Mouse (Mus musculus): Measurements from ENCODE around the gene Nxph1. TPM values are rescaled to one million over a fixed set of nuclear protein-coding genes. Genes with fewer than 3 reads are reported as not detected.

Gene Nxph1
- polyA plus RNA-seq, 1 experiment from 2014 or later, result 40.1 TPM

GRCm38 (mm10) chr6:9069913-9070312 is 121.7 kb downstream of the Nxph1 start:
- Histone ChIP-seq H3K36me3 (no peaks in the 10 kb centered on the region), H3K4me1 (no peaks in the 10 kb centered on the region), H3K9me3 (no peaks in the 10 kb centered on the region), H3K4me3 (no peak overlapping the region), H3K9ac (replicated peaks) (no peak overlapping the region), H3K27me3 (no peaks in the 10 kb centered on the region), H3K27ac (replicated peaks) (no peak overlapping the region), H3K4me2 (replicated peaks) (no peak overlapping the region)
- ATAC-seq (replicated peaks), result no peak
- 59% methylated on average over 7 of the region's 7 CpGs for WGBS

GRCm38 (mm10) chr6:9076463-9076862 is 128.2 kb downstream of the Nxph1 start:
- no peak overlapping the region for H3K9ac ChIP-seq (replicated peaks)
- no peak for ATAC-seq (replicated peaks)

GRCm38 (mm10) chr6:9077793-9078689 is 129.8 kb downstream of the Nxph1 start:
- ATAC-seq (replicated peaks), result peak; percentile 93
- H3K27ac ChIP-seq (replicated peaks), result no peak overlapping the region
- peaks cover 7% of the 10 kb centered on the region; the same call in 1 of the 2 replicates for H3K4me1 ChIP-seq
- H3K9ac ChIP-seq (replicated peaks), result no peak overlapping the region
- H3K9me3 ChIP-seq, result no peaks in the 10 kb centered on the region
- H3K27me3 ChIP-seq, result no peaks in the 10 kb centered on the region
- H3K4me3 ChIP-seq, result no peak overlapping the region
- H3K36me3 ChIP-seq, result no peaks in the 10 kb centered on the region
- WGBS, result 62% methylated on average over 4 of the region's 4 CpGs
- H3K4me2 ChIP-seq (replicated peaks), result no peak overlapping the region

More at GRCm38 (mm10) chr6:9076463-9076862, 128.2 kb downstream of the Nxph1 start:
- Histone ChIP-seq H3K27me3 (no peaks in the 10 kb centered on the region), H3K4me1 (peaks cover 7% of the 10 kb centered on the region; the same call in 1 of the 2 replicates), H3K4me3 (no peak overlapping the region), H3K9me3 (no peaks in the 10 kb centered on the region), H3K36me3 (no peaks in the 10 kb centered on the region), H3K4me2 (replicated peaks) (no peak overlapping the region), H3K27ac (replicated peaks) (no peak overlapping the region)
- WGBS, result 50% methylated on average over 2 of the region's 2 CpGs

- H3K4me3 ChIP-seq, result no peak overlapping the region
- no peaks in the 10 kb centered on the region for H3K36me3 ChIP-seq
- H3K27ac ChIP-seq (replicated peaks), result no peak overlapping the region
- H3K9me3 ChIP-seq, result no peaks in the 10 kb centered on the region
- H3K9ac ChIP-seq (replicated peaks), result no peak overlapping the region
- no peaks in the 10 kb centered on the region for H3K27me3 ChIP-seq
- no peaks in the 10 kb centered on the region for H3K4me1 ChIP-seq
- ATAC-seq (replicated peaks), result no peak
- 71% methylated on average over 3 of the region's 3 CpGs for WGBS
- H3K4me2 ChIP-seq (replicated peaks), result no peak overlapping the region
These were observed 135.6 kb downstream of the Nxph1 start for GRCm38 (mm10) chr6:9083851-9084250.

- no peaks in the 10 kb centered on the region for H3K9me3 ChIP-seq
- H3K27me3 ChIP-seq, result no peaks in the 10 kb centered on the region
- no peak overlapping the region for H3K4me2 ChIP-seq (replicated peaks)
- H3K36me3 ChIP-seq, result no peaks in the 10 kb centered on the region
- ATAC-seq (replicated peaks), result peak; percentile 55; the same call in 1 of the 2 replicates
- H3K27ac ChIP-seq (replicated peaks), result no peak overlapping the region
- 58% methylated on average over 2 of the region's 2 CpGs for WGBS
- no peak overlapping the region for H3K4me3 ChIP-seq
- no peak overlapping the region for H3K9ac ChIP-seq (replicated peaks)
- no peaks in the 10 kb centered on the region for H3K4me1 ChIP-seq
These were observed 149.1 kb downstream of the Nxph1 start for GRCm38 (mm10) chr6:9097345-9097744.

- Histone ChIP-seq H3K27ac (replicated peaks) (no peak overlapping the region), H3K27me3 (no peaks in the 10 kb centered on the region), H3K4me2 (replicated peaks) (no peak overlapping the region), H3K9ac (replicated peaks) (no peak overlapping the region), H3K4me3 (no peak overlapping the region), H3K9me3 (no peaks in the 10 kb centered on the region), H3K4me1 (no peaks in the 10 kb centered on the region), H3K36me3 (no peaks in the 10 kb centered on the region)
- no peak for ATAC-seq (replicated peaks)
These were observed 159.1 kb downstream of the Nxph1 start for GRCm38 (mm10) chr6:9107366-9107765.

GRCm38 (mm10) chr6:9119136-9119535 is 170.9 kb downstream of the Nxph1 start:
- Histone ChIP-seq H3K4me3 (no peak overlapping the region), H3K27ac (replicated peaks) (no peak overlapping the region), H3K9me3 (no peaks in the 10 kb centered on the region), H3K36me3 (no peaks in the 10 kb centered on the region), H3K4me1 (peaks cover 4% of the 10 kb centered on the region; the same call in 1 of the 2 replicates), H3K9ac (replicated peaks) (no peak overlapping the region), H3K27me3 (no peaks in the 10 kb centered on the region), H3K4me2 (replicated peaks) (no peak overlapping the region)
- no peak for ATAC-seq (replicated peaks)
- WGBS, result 90% methylated on average over 2 of the region's 2 CpGs

- Histone ChIP-seq H3K27ac (replicated peaks) (no peak overlapping the region; the same call in 1 of the 2 replicates), H3K27me3 (no peaks in the 10 kb centered on the region), H3K4me1 (peaks cover 4% of the 10 kb centered on the region; the same call in 1 of the 2 replicates), H3K4me2 (replicated peaks) (no peak overlapping the region), H3K4me3 (no peak overlapping the region), H3K9me3 (no peaks in the 10 kb centered on the region), H3K9ac (replicated peaks) (no peak overlapping the region), H3K36me3 (no peaks in the 10 kb centered on the region)
- ATAC-seq (replicated peaks), result no peak
- WGBS, result 77% methylated on average over 12 of the region's 12 CpGs
These were observed 176.2 kb downstream of the Nxph1 start for GRCm38 (mm10) chr6:9124321-9124914.

- H3K4me2 ChIP-seq (replicated peaks), result no peak overlapping the region
- H3K9ac ChIP-seq (replicated peaks), result no peak overlapping the region
- 49% methylated on average over 3 of the region's 3 CpGs for WGBS
- H3K4me3 ChIP-seq, result no peak overlapping the region
- ATAC-seq (replicated peaks), result no peak; the same call in 1 of the 2 replicates
- 0 out of 2 replicates have a peak overlapping the region, but pooled peaks have one; percentile 0 for H3K27ac ChIP-seq (replicated peaks)
- H3K27me3 ChIP-seq, result no peaks in the 10 kb centered on the region
- no peaks in the 10 kb centered on the region for H3K9me3 ChIP-seq
- H3K4me1 ChIP-seq, result 0 out of 2 replicates have a peak, but pooled peaks cover 3% of the 10 kb centered on the region
- H3K36me3 ChIP-seq, result no peaks in the 10 kb centered on the region
These were observed 185.5 kb downstream of the Nxph1 start for GRCm38 (mm10) chr6:9133589-9134279.

GRCm38 (mm10) chr6:9147966-9148365 is 199.7 kb downstream of the Nxph1 start:
- no peaks in the 10 kb centered on the region for H3K4me1 ChIP-seq
- no peaks in the 10 kb centered on the region for H3K36me3 ChIP-seq
- no peak overlapping the region for H3K27ac ChIP-seq (replicated peaks)
- no peaks in the 10 kb centered on the region for H3K27me3 ChIP-seq
- no peak for ATAC-seq (replicated peaks)
- H3K4me3 ChIP-seq, result no peak overlapping the region
- H3K4me2 ChIP-seq (replicated peaks), result no peak overlapping the region
- no peaks in the 10 kb centered on the region for H3K9me3 ChIP-seq
- no peak overlapping the region for H3K9ac ChIP-seq (replicated peaks)

GRCm38 (mm10) chr6:9149791-9150190 is 201.6 kb downstream of the Nxph1 start:
- no peaks in the 10 kb centered on the region for H3K27me3 ChIP-seq
- no peak overlapping the region for H3K4me2 ChIP-seq (replicated peaks)
- no peaks in the 10 kb centered on the region for H3K9me3 ChIP-seq
- no peaks in the 10 kb centered on the region for H3K36me3 ChIP-seq
- 49% methylated on average over 1 of the region's 1 CpGs for WGBS
- H3K4me1 ChIP-seq, result no peaks in the 10 kb centered on the region
- no peak overlapping the region for H3K27ac ChIP-seq (replicated peaks)
- H3K4me3 ChIP-seq, result no peak overlapping the region
- ATAC-seq (replicated peaks), result no peak
- H3K9ac ChIP-seq (replicated peaks), result no peak overlapping the region

GRCm38 (mm10) chr6:9159191-9159590 is 211.0 kb downstream of the Nxph1 start:
- WGBS, result 32% methylated on average over 2 of the region's 2 CpGs
- Histone ChIP-seq H3K4me3 (no peak overlapping the region), H3K4me2 (replicated peaks) (no peak overlapping the region), H3K4me1 (no peaks in the 10 kb centered on the region), H3K9ac (replicated peaks) (no peak overlapping the region), H3K36me3 (no peaks in the 10 kb centered on the region), H3K27ac (replicated peaks) (no peak overlapping the region), H3K27me3 (no peaks in the 10 kb centered on the region), H3K9me3 (no peaks in the 10 kb centered on the region)
- no peak for ATAC-seq (replicated peaks)
